Mouse (Mus musculus) hindbrain, embryonic 10.5 days (tissue): Measurements from ENCODE around the gene Klc1. TPM values are rescaled to one million over a fixed set of nuclear protein-coding genes. Genes with fewer than 3 reads are reported as not detected.
A peak's percentile ranks its signal among the peaks of the same experiment; 100 is the strongest.

Source experiments
- DNase-seq: peaks from one replicate; pipeline ENCODE4 v3.0.0-alpha.2; 2017; ENCODE audit warnings: low spot score
- H3K27ac ChIP-seq: fragments of 300-500 bp; sonication (generic); 2 replicates; pipeline ENCODE4 v1.5.1; 2016; ENCODE audit warnings: mild to moderate bottlenecking, moderate library complexity
- H3K27me3 ChIP-seq: fragments of 300-500 bp; sonication (generic); 2 replicates; pipeline ENCODE4 v1.6.1; 2016; ENCODE audit warnings: mild to moderate bottlenecking; ENCODE audit not compliant: poor library complexity, insufficient read depth, severe bottlenecking
- H3K36me3 ChIP-seq: fragments of 300-500 bp; sonication (generic); 2 replicates; pipeline ENCODE4 v1.6.1; 2016; ENCODE audit warnings: mild to moderate bottlenecking, moderate library complexity
- H3K4me1 ChIP-seq: fragments of 300-500 bp; sonication (generic); replicated peaks from 2 replicates; pipeline ENCODE4 v1.6.1; 2016; ENCODE audit warnings: mild to moderate bottlenecking
- H3K4me3 ChIP-seq: fragments of 300-500 bp; sonication (generic); 2 replicates; pipeline ENCODE4 v1.5.1; 2016; ENCODE audit warnings: mild to moderate bottlenecking, moderate library complexity
- H3K9me3 ChIP-seq: fragments of 300-500 bp; sonication (generic); 2 replicates; pipeline ENCODE4 v1.6.1; 2016; ENCODE audit warnings: mild to moderate bottlenecking, moderate library complexity
- WGBS: fragments of 180-500 bp; shearing (Covaris S2); methylation state at CpG from one replicate; pipeline ENCODE4 v1.1.7; 2016; 5-methylcytosine and 5-hydroxymethylcytosine counted together
- polyA plus RNA-seq: library from polyadenylated mRNA; unstranded; fragments of >200 nt; fragmentation: Nextera tagmentation; extraction: Ambion mirVana; gene quantifications from 2 replicates; pipeline ENCODE4 v1.2.1, GENCODE M21; 2016

The Klc1 gene
- polyA plus RNA-seq, 1 experiment from 2014 or later, result 303 TPM

DNA sequence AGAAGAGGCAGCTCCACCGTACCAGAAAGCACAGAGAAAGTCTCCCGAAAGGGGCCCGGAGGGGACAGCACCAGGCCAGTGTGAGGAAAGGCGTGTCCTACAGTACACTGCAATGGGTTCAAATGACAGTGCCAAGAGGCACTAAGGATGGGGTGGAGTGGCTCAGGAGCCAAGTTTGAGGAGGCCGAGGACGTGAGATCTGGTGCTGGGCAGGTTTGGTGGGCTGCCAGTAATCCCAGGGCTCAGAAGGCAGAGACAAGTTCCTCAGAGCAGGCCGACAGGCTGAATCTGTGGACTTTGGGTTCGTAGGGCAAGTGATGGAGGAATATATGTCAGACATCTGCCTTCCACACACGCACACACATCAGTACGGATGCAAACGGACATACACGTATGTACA, 54.0 kb downstream of the Klc1 start:
- 76% methylated on average over 12 of the region's 12 CpGs for WGBS
- Histone ChIP-seq H3K27ac (0 out of 2 replicates have a peak overlapping the region, but pooled peaks have one; percentile 94), H3K36me3 (peaks cover 45% of the 10 kb centered on the region), H3K4me3 (peak overlapping the region; percentile 83), H3K9me3 (no peaks in the 10 kb centered on the region), H3K4me1 (peaks cover 69% of the 10 kb centered on the region), H3K27me3 (no peaks in the 10 kb centered on the region)
- DNase-seq, result no peak

DNA sequence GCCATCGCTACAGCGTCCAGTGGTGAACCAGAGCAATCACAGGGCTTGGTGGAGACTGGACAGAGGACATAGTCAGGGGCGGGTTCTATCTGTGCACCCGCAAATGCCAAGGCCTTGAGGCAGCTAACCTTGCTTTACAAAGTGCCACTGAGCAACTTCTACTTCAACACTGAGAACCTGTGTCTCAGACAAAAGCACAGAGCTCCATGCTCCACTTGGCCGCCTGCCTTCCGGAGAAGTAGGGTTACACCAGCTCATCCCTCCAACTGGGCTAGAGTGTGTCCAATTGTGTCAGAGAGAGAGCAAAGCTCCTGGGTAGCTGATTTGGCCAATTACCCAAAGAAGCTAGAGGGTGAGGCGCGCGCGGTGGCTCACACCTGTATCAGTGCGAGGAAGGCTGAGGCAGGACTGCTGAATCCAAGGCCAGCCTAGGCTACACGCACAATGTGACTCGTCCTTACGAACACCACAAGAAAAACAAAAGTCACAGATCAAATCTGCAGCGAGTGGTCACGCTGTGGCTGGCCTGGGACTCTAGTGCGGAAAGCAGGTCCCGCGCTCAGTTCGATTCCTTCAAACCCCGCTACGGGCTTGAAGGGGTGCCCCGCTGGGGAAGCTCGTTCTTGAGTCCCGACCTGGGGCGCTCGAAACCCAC, 54.6 kb downstream of the Klc1 start:
- Histone ChIP-seq H3K4me1 (peaks cover 69% of the 10 kb centered on the region), H3K27ac (peak overlapping the region; percentile 94), H3K9me3 (no peaks in the 10 kb centered on the region), H3K36me3 (peaks cover 45% of the 10 kb centered on the region), H3K27me3 (no peaks in the 10 kb centered on the region), H3K4me3 (peak overlapping the region; percentile 83)
- DNase-seq, result no peak
- WGBS, result 4% methylated on average over 27 of the region's 27 CpGs

DNA sequence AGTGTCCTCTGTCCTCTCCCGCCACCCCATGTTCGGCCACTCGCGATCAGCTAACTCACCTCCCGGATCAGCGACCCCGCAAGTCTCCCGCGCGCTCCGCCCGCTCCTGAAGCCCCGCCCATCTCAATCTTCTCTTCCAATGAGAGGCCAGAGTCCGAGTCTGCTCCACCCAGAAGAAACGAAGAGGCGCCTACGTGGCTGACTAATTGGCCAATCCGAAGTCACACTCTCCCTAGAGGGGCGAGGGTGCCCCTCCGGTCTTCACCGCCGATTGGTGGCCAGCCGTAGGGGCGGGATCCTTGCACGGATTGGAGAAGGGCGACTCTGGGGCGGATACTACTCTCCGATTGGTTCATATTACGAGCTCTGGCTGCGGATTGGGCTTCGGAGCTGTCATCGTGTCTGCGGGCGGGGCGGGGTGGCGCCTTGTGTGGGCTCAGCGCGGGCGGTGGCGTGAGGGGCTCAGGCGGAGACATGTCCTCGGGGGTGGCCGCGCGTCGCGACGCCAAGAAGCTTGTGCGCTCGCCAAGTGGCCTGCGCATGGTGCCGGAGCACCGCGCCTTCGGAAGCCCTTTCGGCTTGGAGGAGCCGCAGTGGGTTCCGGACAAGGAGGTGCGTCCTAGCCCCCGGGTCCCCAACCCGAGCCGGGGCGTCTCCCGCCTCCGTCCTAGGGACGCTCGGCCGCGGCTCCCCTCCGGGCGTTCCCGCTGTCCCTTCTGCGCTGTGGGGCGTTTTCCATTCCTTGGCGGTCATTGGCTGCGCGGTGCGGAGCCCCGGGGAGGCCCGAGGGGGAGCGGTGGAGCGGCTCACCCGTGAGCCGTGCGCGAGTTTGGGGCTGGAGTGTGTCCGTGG, 55.3 kb downstream of the Klc1 start, which contains the start of the genes Xrcc3 and Zfyve21:
TSS of gene Xrcc3 (minus strand) at position 108 of the 852 bp plus-strand sequence.
TSS of gene Zfyve21 (plus strand) at position 405 of the 852 bp plus-strand sequence.
- H3K36me3 ChIP-seq, result peaks cover 42% of the 10 kb centered on the region
- WGBS, result under 1% methylated on average over 87 of the region's 87 CpGs

DNA sequence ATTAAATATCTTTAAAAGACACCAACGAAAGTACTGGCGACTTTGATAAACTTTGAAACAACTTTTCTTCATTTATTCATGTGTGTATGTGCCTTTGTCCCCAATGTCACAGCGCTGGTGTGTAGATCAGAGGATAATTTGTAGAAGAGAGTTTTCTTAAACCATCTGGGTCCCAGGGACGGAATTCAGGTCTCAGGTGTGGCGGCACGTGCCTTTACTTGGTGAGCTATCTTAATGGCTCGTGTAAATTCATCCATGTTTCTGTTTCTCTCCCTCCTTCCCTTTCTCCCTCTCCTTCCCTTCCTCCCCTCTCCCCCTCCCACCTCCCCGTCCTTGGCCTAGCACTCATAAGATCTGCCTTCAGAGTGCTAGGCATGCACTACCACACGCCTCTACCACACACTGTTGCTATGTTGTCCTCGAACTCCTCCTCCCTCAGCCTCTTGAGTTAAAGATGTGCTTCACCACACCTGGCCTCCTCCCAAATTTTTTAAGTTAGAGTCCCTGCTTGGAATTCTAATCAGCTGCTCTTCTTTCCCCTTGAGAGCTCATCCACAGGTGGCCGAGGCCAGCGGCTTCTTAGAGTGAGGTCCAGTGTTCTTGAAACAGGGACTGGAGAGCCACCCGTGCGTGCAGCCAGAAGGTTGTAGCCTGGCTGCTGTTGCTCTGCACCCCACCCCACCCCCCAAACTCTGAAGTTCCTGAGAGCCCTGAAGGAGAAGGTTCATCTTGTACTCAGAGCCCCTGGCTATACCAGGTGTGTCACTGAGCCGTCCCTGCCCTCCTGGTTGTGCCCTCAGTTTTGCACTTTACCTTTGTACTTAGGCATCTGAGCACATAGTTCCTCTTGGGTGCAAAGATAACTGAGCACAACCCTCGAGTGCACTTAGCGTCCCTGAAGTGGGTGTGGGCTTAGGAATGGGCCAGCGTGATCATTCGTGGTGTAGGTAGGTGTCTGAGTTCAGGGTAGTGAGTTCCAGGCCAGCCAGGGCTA, 56.4 kb downstream of the Klc1 start:
- Histone ChIP-seq H3K27me3 (no peaks in the 10 kb centered on the region), H3K9me3 (no peaks in the 10 kb centered on the region), H3K27ac (peak overlapping the region; percentile 94), H3K4me3 (peak overlapping the region; percentile 83), H3K36me3 (peaks cover 33% of the 10 kb centered on the region), H3K4me1 (peaks cover 63% of the 10 kb centered on the region)
- peak; percentile 17 for DNase-seq
- 27% methylated on average over 19 of the region's 19 CpGs for WGBS

More for the DNA sequence above, 55.3 kb downstream of the Klc1 start, which contains the start of the genes Xrcc3 and Zfyve21:
- H3K9me3 ChIP-seq, result no peaks in the 10 kb centered on the region
- peak; percentile 99 for DNase-seq
- H3K4me3 ChIP-seq, result peak within 1 kb of the TSS; percentile 83
- H3K27ac ChIP-seq, result peak within 1 kb of the TSS; percentile 94
- H3K4me1 ChIP-seq, result peaks cover 69% of the 10 kb centered on the region
- no peaks in the 10 kb centered on the region for H3K27me3 ChIP-seq

DNA sequence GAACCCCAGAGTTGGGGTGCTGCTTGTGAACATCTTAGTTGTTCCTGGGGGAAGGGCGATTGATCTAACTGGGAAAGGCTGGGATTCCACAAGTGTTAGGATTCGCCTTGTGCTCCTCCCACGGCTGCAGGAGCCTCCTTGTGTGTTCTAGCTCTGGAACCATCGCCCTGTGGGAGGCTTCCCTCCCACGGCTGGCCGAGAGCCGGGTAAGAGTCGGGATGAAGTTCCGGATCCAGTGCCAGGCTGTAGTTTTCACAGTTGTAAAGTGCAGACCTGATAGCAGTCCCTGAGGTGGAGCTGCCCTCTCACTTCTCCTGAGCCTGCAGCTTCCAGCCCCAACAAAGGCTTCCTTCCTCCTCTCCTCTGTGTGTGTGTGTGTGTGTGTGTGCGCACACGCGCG, 57.9 kb downstream of the Klc1 start:
- Histone ChIP-seq H3K36me3 (peaks cover 30% of the 10 kb centered on the region; the same call in 1 of the 2 replicates), H3K4me3 (peak overlapping the region; percentile 16; the same call in 1 of the 2 replicates), H3K27me3 (no peaks in the 10 kb centered on the region), H3K27ac (no peak overlapping the region), H3K4me1 (peaks cover 62% of the 10 kb centered on the region), H3K9me3 (no peaks in the 10 kb centered on the region)
- WGBS, result 59% methylated on average over 13 of the region's 13 CpGs
- DNase-seq, result no peak

DNA sequence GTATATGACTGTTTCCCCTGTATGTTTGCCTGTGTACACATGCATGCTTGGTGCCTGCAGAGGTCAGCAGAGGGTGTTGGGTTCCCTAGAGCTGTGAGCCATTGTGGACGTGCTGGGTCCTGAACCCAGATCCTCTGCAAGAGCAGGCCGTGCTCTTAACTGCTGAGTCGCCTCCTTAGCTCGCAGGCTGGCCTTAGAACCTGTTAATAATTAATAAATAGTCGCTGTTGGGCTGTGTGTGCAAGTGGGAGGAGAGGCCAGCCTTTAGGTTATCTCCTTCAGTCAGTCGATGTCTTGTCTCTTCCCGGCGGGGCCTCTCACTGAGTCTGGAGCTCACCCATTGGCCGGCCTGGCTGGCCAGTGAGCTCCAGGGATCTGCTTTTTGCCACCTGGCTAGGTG, 58.3 kb downstream of the Klc1 start:
- 80% methylated on average over 9 of the region's 9 CpGs for WGBS
- Histone ChIP-seq H3K27me3 (no peaks in the 10 kb centered on the region), H3K4me1 (peaks cover 63% of the 10 kb centered on the region), H3K27ac (no peak overlapping the region), H3K9me3 (no peaks in the 10 kb centered on the region), H3K4me3 (no peak overlapping the region), H3K36me3 (peaks cover 28% of the 10 kb centered on the region; the same call in 1 of the 2 replicates)
- DNase-seq, result no peak

DNA sequence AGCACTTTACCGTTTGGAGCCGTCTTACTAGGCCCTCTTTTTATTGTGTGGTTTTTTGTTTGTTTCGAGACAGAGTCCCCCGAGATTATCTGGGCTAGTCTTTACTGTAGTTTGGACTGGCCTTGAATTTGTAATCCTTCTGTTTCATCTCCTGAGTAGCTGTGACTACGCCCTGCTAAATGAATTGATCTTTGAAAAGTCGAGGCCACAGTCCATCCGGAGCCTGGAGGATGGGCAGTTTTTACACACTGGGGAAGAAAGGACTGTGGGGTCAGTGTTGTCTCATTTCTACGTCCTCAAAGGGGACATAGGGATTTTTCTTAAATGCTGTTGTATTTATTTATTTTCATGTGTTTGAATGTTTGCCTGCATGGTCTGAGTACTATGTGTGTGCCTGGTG, 59.3 kb downstream of the Klc1 start:
- Histone ChIP-seq H3K27ac (no peak overlapping the region), H3K36me3 (peaks cover 33% of the 10 kb centered on the region), H3K27me3 (no peaks in the 10 kb centered on the region), H3K9me3 (no peaks in the 10 kb centered on the region), H3K4me3 (no peak overlapping the region), H3K4me1 (peaks cover 63% of the 10 kb centered on the region)
- 93% methylated on average over 8 of the region's 8 CpGs for WGBS
- DNase-seq, result no peak

DNA sequence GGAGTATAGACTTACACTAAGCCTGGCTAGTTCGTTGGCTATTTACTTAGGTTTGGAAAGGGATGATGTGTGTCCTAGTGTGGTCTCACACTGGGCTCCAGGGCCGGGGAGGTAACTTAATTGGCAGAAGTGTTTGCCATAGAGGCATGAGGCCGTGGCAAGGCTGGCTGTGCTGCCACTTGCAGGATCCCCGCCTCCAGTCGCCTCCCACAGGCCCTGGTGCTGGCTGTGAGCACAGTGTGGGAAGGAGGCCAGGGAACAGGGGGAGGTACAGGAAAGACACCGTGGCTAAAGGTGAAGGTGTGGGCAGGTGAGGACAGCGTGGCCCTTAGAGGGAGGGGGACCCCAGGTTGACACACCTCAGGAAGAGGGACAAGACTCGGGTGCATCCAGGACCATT, 61.3 kb downstream of the Klc1 start:
- no peak for DNase-seq
- H3K4me1 ChIP-seq, result peaks cover 51% of the 10 kb centered on the region
- peaks cover 53% of the 10 kb centered on the region for H3K36me3 ChIP-seq
- H3K9me3 ChIP-seq, result no peaks in the 10 kb centered on the region
- H3K27ac ChIP-seq, result no peak overlapping the region
- WGBS, result 84% methylated on average over 8 of the region's 8 CpGs
- no peak overlapping the region for H3K4me3 ChIP-seq
- H3K27me3 ChIP-seq, result no peaks in the 10 kb centered on the region

DNA sequence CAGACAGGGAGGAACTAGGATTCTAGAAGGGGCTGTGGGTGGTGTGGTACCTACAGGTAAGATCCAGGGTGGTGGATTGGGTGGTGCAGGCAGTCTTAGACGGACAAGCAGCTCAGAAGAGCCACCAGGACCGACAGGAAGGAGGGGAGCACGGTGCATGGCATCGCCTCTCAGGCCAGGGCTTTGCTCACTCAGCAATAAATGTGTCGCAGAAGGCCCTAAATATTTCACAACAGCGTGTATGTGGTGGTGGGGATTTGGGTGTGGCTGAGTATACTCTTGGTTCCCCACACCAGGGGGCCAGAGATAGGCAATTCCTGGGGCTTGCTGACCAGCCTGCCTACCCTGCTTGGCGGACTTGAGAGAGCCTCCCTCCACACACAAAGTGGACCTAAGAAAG, 62.1 kb downstream of the Klc1 start:
- peaks cover 44% of the 10 kb centered on the region for H3K4me1 ChIP-seq
- no peaks in the 10 kb centered on the region for H3K9me3 ChIP-seq
- H3K27ac ChIP-seq, result 0 out of 2 replicates have a peak overlapping the region, but pooled peaks have one; percentile 12
- no peak overlapping the region for H3K4me3 ChIP-seq
- no peaks in the 10 kb centered on the region for H3K27me3 ChIP-seq
- H3K36me3 ChIP-seq, result peaks cover 61% of the 10 kb centered on the region
- WGBS, result 93% methylated on average over 7 of the region's 7 CpGs
- no peak for DNase-seq

DNA sequence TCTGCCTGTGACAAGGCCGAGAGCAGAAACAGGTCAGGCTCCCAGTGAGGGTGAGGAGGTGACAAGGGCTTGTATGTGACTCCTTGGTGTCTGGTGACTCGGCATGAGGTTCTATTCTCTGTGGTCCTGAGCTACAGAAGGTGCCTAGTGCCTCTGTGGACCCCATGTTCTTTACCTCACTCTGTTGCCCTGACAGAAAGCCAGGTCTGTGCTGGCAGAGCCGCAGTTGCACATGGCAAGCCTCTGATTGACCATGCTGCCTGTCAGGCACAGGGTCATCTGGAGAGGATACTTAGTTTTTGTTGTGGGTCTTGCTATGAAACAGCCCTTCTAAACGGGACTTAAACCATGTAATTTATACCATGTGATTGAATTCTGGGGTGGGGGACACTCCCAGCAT, 63.3 kb downstream of the Klc1 start:
- peaks cover 31% of the 10 kb centered on the region for H3K4me1 ChIP-seq
- WGBS, result 71% methylated on average over 4 of the region's 4 CpGs
- H3K4me3 ChIP-seq, result no peak overlapping the region
- DNase-seq, result no peak
- peaks cover 73% of the 10 kb centered on the region for H3K36me3 ChIP-seq
- H3K27ac ChIP-seq, result no peak overlapping the region
- no peaks in the 10 kb centered on the region for H3K27me3 ChIP-seq
- no peaks in the 10 kb centered on the region for H3K9me3 ChIP-seq

DNA sequence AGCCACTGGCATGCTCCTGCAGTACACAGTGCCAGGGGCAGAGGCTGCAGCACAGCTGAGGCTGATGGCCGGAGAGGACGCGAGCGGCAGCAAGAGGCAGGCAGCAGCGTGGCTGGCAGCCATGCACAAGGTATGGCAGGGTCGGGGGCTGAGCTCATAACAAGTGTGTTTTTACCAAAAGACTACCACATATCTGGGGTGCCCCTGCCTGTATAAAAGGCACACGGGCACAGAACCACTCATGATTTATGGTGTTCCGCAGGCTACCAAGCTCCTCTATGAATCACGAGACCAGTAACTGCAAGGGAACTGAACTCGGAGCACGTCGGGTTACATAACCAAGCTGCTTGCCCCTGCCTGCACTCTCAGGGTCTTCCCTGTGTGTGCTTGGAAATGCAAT, 68.9 kb downstream of the Klc1 start:
- DNase-seq, result no peak
- H3K27ac ChIP-seq, result no peak overlapping the region
- peaks cover 92% of the 10 kb centered on the region for H3K36me3 ChIP-seq
- H3K4me3 ChIP-seq, result no peak overlapping the region
- H3K4me1 ChIP-seq, result peaks cover 22% of the 10 kb centered on the region
- H3K27me3 ChIP-seq, result no peaks in the 10 kb centered on the region
- no peaks in the 10 kb centered on the region for H3K9me3 ChIP-seq
- 94% methylated on average over 12 of the region's 12 CpGs for WGBS

DNA sequence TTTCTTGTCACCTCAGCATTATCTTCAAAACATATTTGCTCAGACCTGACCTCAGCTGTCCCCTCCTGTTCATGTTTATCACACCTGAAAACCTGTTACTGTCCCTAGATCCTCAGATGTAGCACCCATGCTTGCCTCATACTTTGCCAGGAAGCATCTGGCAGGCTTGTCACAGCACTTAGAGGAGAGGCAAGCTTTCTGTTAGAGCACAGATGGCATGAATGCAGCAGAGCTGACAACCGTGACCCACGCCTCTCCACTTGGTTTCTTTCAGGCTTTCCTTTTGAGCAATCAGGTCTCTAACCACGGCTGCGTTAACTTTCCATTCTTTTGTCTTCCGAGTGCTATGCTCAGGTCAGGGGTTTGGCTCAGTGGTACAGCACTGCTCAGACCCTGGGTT, 70.8 kb downstream of the Klc1 start:
- H3K4me3 ChIP-seq, result no peak overlapping the region
- H3K27me3 ChIP-seq, result no peaks in the 10 kb centered on the region
- H3K9me3 ChIP-seq, result no peaks in the 10 kb centered on the region
- H3K27ac ChIP-seq, result peak overlapping the region; percentile 57
- H3K4me1 ChIP-seq, result peaks cover 18% of the 10 kb centered on the region
- no peak for DNase-seq
- peaks cover 89% of the 10 kb centered on the region for H3K36me3 ChIP-seq
- WGBS, result 66% methylated on average over 5 of the region's 5 CpGs
